Mouse (Mus musculus): Measurements from ENCODE around the gene C77080. TPM values are rescaled to one million over a fixed set of nuclear protein-coding genes. Genes with fewer than 3 reads are reported as not detected.
A peak's percentile ranks its signal among the peaks of the same experiment; 100 is the strongest.
"Not testable (repeated sequence)": the region's sequence is repeated elsewhere in the genome, so short reads cannot be mapped to it uniquely, and the experiment has no call there.

The C77080 gene
- polyA plus RNA-seq, 1 experiment from 2014 or later, result 5.8 TPM

GRCm38 (mm10) chr4:129225315-129225714, 35.9 kb downstream of the C77080 start:
- peak overlapping the region; percentile 61 for H3K4me2 ChIP-seq (replicated peaks)
- WGBS, result 93% methylated on average over 12 of the region's 12 CpGs
- no peak overlapping the region for H3K9ac ChIP-seq

GRCm38 (mm10) chr4:129223421-129224281, 37.6 kb downstream of the C77080 start:
- Histone ChIP-seq H3K36me3 (replicated peaks; ENCODE audit: control insufficient read depth, insufficient read depth) (peaks cover 60% of the 10 kb centered on the region), H3K4me1 (replicated peaks; ENCODE audit: control insufficient read depth, insufficient read depth, low read length) (peaks cover 39% of the 10 kb centered on the region), H3K27ac (no peak overlapping the region), H3K27me3 (ENCODE audit: control insufficient read depth, insufficient read depth, low read length) (no peaks in the 10 kb centered on the region), H3K4me3 (replicated peaks; ENCODE audit: low read length) (peak overlapping the region; percentile 7), H3K9ac (peak overlapping the region; percentile 32), H3K4me2 (replicated peaks) (peak overlapping the region; percentile 46), H3K9me3 (ENCODE audit: control insufficient read depth, low read length) (no peaks in the 10 kb centered on the region)
- DNase-seq (ENCODE audit: low spot score), result no peak
- ATAC-seq (ENCODE audit: low FRiP score), result 0 out of 2 replicates have a peak, but pooled peaks have one; percentile 29
- WGBS, result 15% methylated on average over 55 of the region's 55 CpGs

More at GRCm38 (mm10) chr4:129225315-129225714, 35.9 kb downstream of the C77080 start:
- H3K27me3 ChIP-seq (ENCODE audit: control insufficient read depth, insufficient read depth, low read length), result no peaks in the 10 kb centered on the region
- H3K4me3 ChIP-seq (replicated peaks; ENCODE audit: low read length), result no peak overlapping the region
- H3K36me3 ChIP-seq (replicated peaks; ENCODE audit: control insufficient read depth, insufficient read depth), result peaks cover 43% of the 10 kb centered on the region
- no peak overlapping the region for H3K27ac ChIP-seq
- H3K4me1 ChIP-seq (replicated peaks; ENCODE audit: control insufficient read depth, insufficient read depth, low read length), result peaks cover 39% of the 10 kb centered on the region
- no peaks in the 10 kb centered on the region for H3K9me3 ChIP-seq (ENCODE audit: control insufficient read depth, low read length)
- ATAC-seq (ENCODE audit: low FRiP score) (no peak), DNase-seq (ENCODE audit: low spot score) (no peak)

GRCm38 (mm10) chr4:129222019-129222925, 38.9 kb downstream of the C77080 start:
- 69% methylated on average over 31 of the region's 31 CpGs for WGBS
- peaks cover 74% of the 10 kb centered on the region for H3K36me3 ChIP-seq (replicated peaks; ENCODE audit: control insufficient read depth, insufficient read depth)
- no peak overlapping the region for H3K9ac ChIP-seq
- H3K4me1 ChIP-seq (replicated peaks; ENCODE audit: control insufficient read depth, insufficient read depth, low read length), result peaks cover 30% of the 10 kb centered on the region
- ATAC-seq (ENCODE audit: low FRiP score) (no peak), DNase-seq (ENCODE audit: low spot score) (no peak)
- H3K27me3 ChIP-seq (ENCODE audit: control insufficient read depth, insufficient read depth, low read length), result no peaks in the 10 kb centered on the region
- H3K4me2 ChIP-seq (replicated peaks), result no peak overlapping the region
- H3K4me3 ChIP-seq (replicated peaks; ENCODE audit: low read length), result no peak overlapping the region
- no peaks in the 10 kb centered on the region for H3K9me3 ChIP-seq (ENCODE audit: control insufficient read depth, low read length)
- H3K27ac ChIP-seq, result no peak overlapping the region

GRCm38 (mm10) chr4:129221097-129222010, 39.9 kb downstream of the C77080 start:
- H3K9me3 ChIP-seq (ENCODE audit: control insufficient read depth, low read length), result no peaks in the 10 kb centered on the region
- H3K27ac ChIP-seq, result no peak overlapping the region
- no peak overlapping the region for H3K4me2 ChIP-seq (replicated peaks)
- WGBS, result 78% methylated on average over 23 of the region's 23 CpGs
- no peak overlapping the region for H3K9ac ChIP-seq
- no peak overlapping the region for H3K4me3 ChIP-seq (replicated peaks; ENCODE audit: low read length)
- no peaks in the 10 kb centered on the region for H3K27me3 ChIP-seq (ENCODE audit: control insufficient read depth, insufficient read depth, low read length)
- no peak for DNase-seq (ENCODE audit: low spot score)
- H3K36me3 ChIP-seq (replicated peaks; ENCODE audit: control insufficient read depth, insufficient read depth), result peaks cover 83% of the 10 kb centered on the region
- ATAC-seq (ENCODE audit: low FRiP score), result no peak
- peaks cover 21% of the 10 kb centered on the region for H3K4me1 ChIP-seq (replicated peaks; ENCODE audit: control insufficient read depth, insufficient read depth, low read length)

- Histone ChIP-seq H3K9ac (no peak overlapping the region), H3K4me3 (replicated peaks; ENCODE audit: low read length) (no peak overlapping the region), H3K4me1 (replicated peaks; ENCODE audit: control insufficient read depth, insufficient read depth, low read length) (peaks cover 13% of the 10 kb centered on the region), H3K27ac (no peak overlapping the region), H3K9me3 (ENCODE audit: control insufficient read depth, low read length) (no peaks in the 10 kb centered on the region), H3K4me2 (replicated peaks) (no peak overlapping the region), H3K27me3 (ENCODE audit: control insufficient read depth, insufficient read depth, low read length) (no peaks in the 10 kb centered on the region), H3K36me3 (replicated peaks; ENCODE audit: control insufficient read depth, insufficient read depth) (peaks cover 90% of the 10 kb centered on the region)
- no peak for ATAC-seq (ENCODE audit: low FRiP score)
- DNase-seq (ENCODE audit: low spot score), result no peak
- WGBS, result 76% methylated on average over 7 of the region's 7 CpGs
These were observed 40.7 kb downstream of the C77080 start for GRCm38 (mm10) chr4:129220376-129221089.

GRCm38 (mm10) chr4:129219198-129219597, 42.0 kb downstream of the C77080 start:
- no peak overlapping the region for H3K9ac ChIP-seq
- H3K4me1 ChIP-seq (replicated peaks; ENCODE audit: control insufficient read depth, insufficient read depth, low read length), result peaks cover 9% of the 10 kb centered on the region
- DNase-seq (ENCODE audit: low spot score) (no peak), ATAC-seq (ENCODE audit: low FRiP score) (no peak)
- no peak overlapping the region for H3K27ac ChIP-seq
- no peaks in the 10 kb centered on the region for H3K27me3 ChIP-seq (ENCODE audit: control insufficient read depth, insufficient read depth, low read length)
- WGBS, result 85% methylated on average over 10 of the region's 10 CpGs
- no peak overlapping the region for H3K4me3 ChIP-seq (replicated peaks; ENCODE audit: low read length)
- H3K9me3 ChIP-seq (ENCODE audit: control insufficient read depth, low read length), result no peaks in the 10 kb centered on the region
- H3K4me2 ChIP-seq (replicated peaks), result no peak overlapping the region
- peaks cover 99% of the 10 kb centered on the region for H3K36me3 ChIP-seq (replicated peaks; ENCODE audit: control insufficient read depth, insufficient read depth)

GRCm38 (mm10) chr4:129218569-129219175, 42.5 kb downstream of the C77080 start:
- no peaks in the 10 kb centered on the region for H3K27me3 ChIP-seq (ENCODE audit: control insufficient read depth, insufficient read depth, low read length)
- WGBS, result 85% methylated on average over 7 of the region's 7 CpGs
- DNase-seq (ENCODE audit: low spot score), result no peak
- H3K36me3 ChIP-seq (replicated peaks; ENCODE audit: control insufficient read depth, insufficient read depth), result peaks cover 99% of the 10 kb centered on the region
- no peak overlapping the region for H3K4me3 ChIP-seq (replicated peaks; ENCODE audit: low read length)
- H3K4me2 ChIP-seq (replicated peaks), result no peak overlapping the region
- no peak overlapping the region for H3K9ac ChIP-seq
- H3K9me3 ChIP-seq (ENCODE audit: control insufficient read depth, low read length), result no peaks in the 10 kb centered on the region
- ATAC-seq (ENCODE audit: low FRiP score), result no peak
- peaks cover 3% of the 10 kb centered on the region; the same call in 1 of the 2 replicates for H3K4me1 ChIP-seq (replicated peaks; ENCODE audit: control insufficient read depth, insufficient read depth, low read length)
- no peak overlapping the region for H3K27ac ChIP-seq

GRCm38 (mm10) chr4:129212486-129212885, 48.7 kb downstream of the C77080 start:
- not testable (repeated sequence) for ATAC-seq (ENCODE audit: low FRiP score); H3K9ac ChIP-seq; H3K27ac ChIP-seq; H3K4me1 ChIP-seq (replicated peaks; ENCODE audit: control insufficient read depth, insufficient read depth, low read length); DNase-seq (ENCODE audit: low spot score); H3K4me3 ChIP-seq (replicated peaks; ENCODE audit: low read length); H3K9me3 ChIP-seq (ENCODE audit: control insufficient read depth, low read length); H3K4me2 ChIP-seq (replicated peaks); H3K27me3 ChIP-seq (ENCODE audit: control insufficient read depth, insufficient read depth, low read length)
- H3K36me3 ChIP-seq (replicated peaks; ENCODE audit: control insufficient read depth, insufficient read depth), result peaks cover 92% of the 10 kb centered on the region
- 79% methylated on average over 3 of the region's 3 CpGs for WGBS

All from hindbrain, embryonic 14.5 days (tissue).